Mouse (Mus musculus): ENCODE results near the gene Pax3. TPM values are rescaled to one million over a fixed set of nuclear protein-coding genes. Genes with fewer than 3 reads are reported as not detected.

Pax3 gene
- polyA plus RNA-seq, 2 experiments, result 0.54 to 0.99 TPM

- H3K9ac ChIP-seq (ENCODE audit: low read depth, low read length, severe bottlenecking), result no peak overlapping the region
- 3% methylated on average over 6 of the region's 6 CpGs for WGBS
- no peak for TF ChIP-seq POLR2A (IDR thresholded peaks at IDR 0.05; ENCODE audit: borderline replicate concordance, extremely low read depth, insufficient read depth, insufficient read length)
- H3K27ac ChIP-seq (replicated peaks; ENCODE audit: low read depth, low read length), result no peak overlapping the region
- no peak overlapping the region for H3K4me3 ChIP-seq (replicated peaks; ENCODE audit: low read length)
- no peak for ATAC-seq (ENCODE audit: low FRiP score, low read depth)
- peaks cover 9% of the 10 kb centered on the region for H3K4me1 ChIP-seq (ENCODE audit: control insufficient read depth, insufficient read depth, low read length)
- no peak overlapping the region for H3K4me2 ChIP-seq (replicated peaks; ENCODE audit: low read depth, low read length, severe bottlenecking)
- H3K27me3 ChIP-seq (ENCODE audit: control insufficient read depth, insufficient read depth, low read length), result peaks cover 97% of the 10 kb centered on the region
- DNase-seq (ENCODE audit: low spot score), result no peak
- no peaks in the 10 kb centered on the region for H3K36me3 ChIP-seq (ENCODE audit: control insufficient read depth, insufficient read depth, low read length)
- H3K9me3 ChIP-seq (ENCODE audit: control insufficient read depth, low read length), result no peaks in the 10 kb centered on the region
Measured at GRCm38 (mm10) chr1:78194381-78195047, 2.4 kb downstream of the Pax3 start.

DNA sequence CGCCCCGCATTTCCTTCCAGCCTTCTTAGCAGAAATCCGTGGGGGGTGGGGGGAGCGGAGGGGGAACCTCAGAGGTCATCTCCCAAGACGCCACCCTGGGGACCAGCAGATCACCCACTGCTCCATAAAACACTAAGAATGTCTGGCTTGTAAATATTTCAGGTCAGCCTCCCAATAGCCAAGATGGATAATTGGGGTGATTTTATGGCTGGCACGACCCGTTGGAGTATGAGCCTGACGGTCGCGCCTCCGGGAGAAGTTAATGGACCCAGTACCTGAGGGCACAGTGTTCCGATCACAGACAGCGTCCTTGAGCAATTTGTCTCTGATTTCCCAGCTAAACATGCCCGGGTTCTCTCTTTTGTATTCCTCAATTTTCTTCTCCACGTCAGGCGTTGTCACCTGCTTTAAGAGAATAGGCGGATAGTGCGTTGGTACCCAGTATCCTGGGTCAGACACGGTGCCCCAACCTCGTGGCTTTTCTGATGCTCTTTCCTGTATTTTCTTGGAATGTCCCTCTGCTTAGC lies 3.4 kb downstream of the Pax3 start:
- H3K9me3 ChIP-seq (ENCODE audit: control insufficient read depth, low read length), result no peaks in the 10 kb centered on the region
- H3K4me3 ChIP-seq (replicated peaks; ENCODE audit: low read length), result 0 out of 2 replicates have a peak overlapping the region, but pooled peaks have one; percentile 13
- H3K4me1 ChIP-seq (ENCODE audit: control insufficient read depth, insufficient read depth, low read length), result peaks cover 12% of the 10 kb centered on the region
- DNase-seq (ENCODE audit: low spot score) (no peak), ATAC-seq (ENCODE audit: low FRiP score, low read depth) (no peak)
- no peak for TF ChIP-seq POLR2A (IDR thresholded peaks at IDR 0.05; ENCODE audit: borderline replicate concordance, extremely low read depth, insufficient read depth, insufficient read length)
- H3K27ac ChIP-seq (replicated peaks; ENCODE audit: low read depth, low read length), result no peak overlapping the region
- 1% methylated on average over 20 of the region's 20 CpGs for WGBS
- H3K36me3 ChIP-seq (ENCODE audit: control insufficient read depth, insufficient read depth, low read length), result no peaks in the 10 kb centered on the region
- H3K27me3 ChIP-seq (ENCODE audit: control insufficient read depth, insufficient read depth, low read length), result peaks cover 96% of the 10 kb centered on the region
- H3K4me2 ChIP-seq (replicated peaks; ENCODE audit: low read depth, low read length, severe bottlenecking), result no peak overlapping the region
- H3K9ac ChIP-seq (ENCODE audit: low read depth, low read length, severe bottlenecking), result no peak overlapping the region

DNA sequence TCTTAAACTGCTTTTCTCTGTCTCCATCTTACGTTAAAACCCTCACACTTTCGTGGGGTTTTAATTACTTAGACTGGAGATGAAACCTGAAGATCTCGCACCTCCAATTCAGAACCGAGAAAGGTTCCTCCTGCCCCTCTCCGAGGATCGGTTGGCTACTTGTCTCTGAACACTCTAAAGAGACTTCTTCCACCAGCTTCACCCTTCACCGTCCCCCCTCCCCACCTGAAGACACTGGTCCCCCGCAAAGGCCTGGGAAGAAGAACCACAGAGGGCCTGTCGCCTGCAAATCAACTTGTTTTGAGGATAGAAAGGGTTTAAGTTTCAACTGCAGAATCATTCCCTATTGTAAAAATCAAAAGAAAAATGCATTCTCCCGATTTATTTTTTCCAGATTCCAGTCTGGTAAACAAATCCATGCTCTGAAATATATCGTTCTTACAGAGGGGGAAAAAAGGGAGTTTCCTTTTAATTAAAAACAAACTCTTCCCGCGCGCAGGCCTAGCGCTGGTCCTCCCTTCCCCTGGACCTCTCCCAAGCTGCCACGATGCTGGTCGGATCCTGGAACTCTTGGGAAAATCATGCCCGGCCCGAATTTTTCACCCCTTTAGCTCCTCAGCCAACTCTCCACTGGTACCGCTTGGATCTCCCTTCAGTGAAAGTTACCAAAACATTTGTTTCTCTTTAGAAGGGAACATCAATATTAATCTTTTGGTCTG lies 4.0 kb downstream of the Pax3 start:
- no peak overlapping the region for H3K4me3 ChIP-seq (replicated peaks; ENCODE audit: low read length)

DNA sequence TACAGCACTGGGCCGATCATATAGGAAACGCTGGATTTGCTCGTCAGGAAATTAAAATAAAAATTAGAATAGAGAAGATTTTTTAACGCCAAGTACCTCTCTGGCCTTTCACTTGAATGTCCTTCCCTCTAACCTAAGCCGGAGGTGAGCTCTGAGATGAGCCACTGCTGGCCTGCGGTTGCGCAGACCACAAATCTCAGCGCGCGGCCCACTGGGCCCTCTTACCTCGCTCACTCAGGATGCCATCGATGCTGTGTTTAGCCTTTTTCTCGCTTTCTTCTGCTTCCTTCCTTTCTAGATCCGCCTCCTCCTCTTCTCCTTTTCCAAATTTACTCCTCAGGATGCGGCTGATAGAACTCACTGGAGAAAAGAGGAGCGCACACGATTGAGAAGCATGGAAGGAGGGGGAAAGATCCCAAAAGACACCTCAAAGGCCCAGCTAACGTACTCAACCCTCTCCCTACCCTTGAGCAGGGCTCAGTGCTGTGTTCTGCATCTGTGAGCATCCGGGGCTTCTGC lies 4.7 kb downstream of the Pax3 start:
- no peak overlapping the region for H3K27ac ChIP-seq (replicated peaks; ENCODE audit: low read depth, low read length)
- H3K4me3 ChIP-seq (replicated peaks; ENCODE audit: low read length), result no peak overlapping the region
- H3K36me3 ChIP-seq (ENCODE audit: control insufficient read depth, insufficient read depth, low read length), result no peaks in the 10 kb centered on the region
- ATAC-seq (ENCODE audit: low FRiP score, low read depth), result no peak
- TF ChIP-seq POLR2A (IDR thresholded peaks at IDR 0.05; ENCODE audit: borderline replicate concordance, extremely low read depth, insufficient read depth, insufficient read length), result no peak
- H3K9me3 ChIP-seq (ENCODE audit: control insufficient read depth, low read length), result no peaks in the 10 kb centered on the region
- no peak overlapping the region for H3K9ac ChIP-seq (ENCODE audit: low read depth, low read length, severe bottlenecking)
- DNase-seq (ENCODE audit: low spot score), result no peak
- peaks cover 96% of the 10 kb centered on the region for H3K27me3 ChIP-seq (ENCODE audit: control insufficient read depth, insufficient read depth, low read length)
- no peak overlapping the region for H3K4me2 ChIP-seq (replicated peaks; ENCODE audit: low read depth, low read length, severe bottlenecking)
- 10% methylated on average over 19 of the region's 19 CpGs for WGBS
- peaks cover 12% of the 10 kb centered on the region for H3K4me1 ChIP-seq (ENCODE audit: control insufficient read depth, insufficient read depth, low read length)

More for the DNA sequence above, 4.0 kb downstream of the Pax3 start:
- Histone ChIP-seq H3K4me2 (replicated peaks; ENCODE audit: low read depth, low read length, severe bottlenecking) (no peak overlapping the region), H3K36me3 (ENCODE audit: control insufficient read depth, insufficient read depth, low read length) (no peaks in the 10 kb centered on the region), H3K27me3 (ENCODE audit: control insufficient read depth, insufficient read depth, low read length) (peaks cover 96% of the 10 kb centered on the region), H3K4me1 (ENCODE audit: control insufficient read depth, insufficient read depth, low read length) (peaks cover 12% of the 10 kb centered on the region), H3K27ac (replicated peaks; ENCODE audit: low read depth, low read length) (no peak overlapping the region), H3K9me3 (ENCODE audit: control insufficient read depth, low read length) (no peaks in the 10 kb centered on the region), H3K9ac (ENCODE audit: low read depth, low read length, severe bottlenecking) (no peak overlapping the region)
- TF ChIP-seq POLR2A (IDR thresholded peaks at IDR 0.05; ENCODE audit: borderline replicate concordance, extremely low read depth, insufficient read depth, insufficient read length), result no peak
- no peak for ATAC-seq (ENCODE audit: low FRiP score, low read depth)
- DNase-seq (ENCODE audit: low spot score), result no peak
- WGBS, result 4% methylated on average over 20 of the region's 20 CpGs

DNA sequence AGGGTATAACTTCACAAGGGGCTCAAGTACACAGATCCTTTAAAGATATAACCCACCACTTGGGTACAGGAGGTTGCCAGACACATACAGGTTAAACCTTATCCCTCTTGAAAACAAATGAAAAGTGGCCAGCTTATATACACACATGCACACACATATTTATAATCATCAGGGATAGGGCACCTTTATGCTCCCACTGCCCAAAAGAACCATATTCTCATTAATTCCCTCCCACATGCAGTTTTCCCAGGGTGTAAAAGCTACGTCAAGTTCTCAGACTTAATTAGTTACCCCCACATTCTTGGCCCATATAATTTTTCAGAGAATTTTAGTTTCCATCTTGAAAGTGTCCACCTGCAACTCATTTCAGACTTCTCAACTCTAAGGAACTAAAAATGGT lies 5.2 kb downstream of the Pax3 start:
- 36% methylated on average over 1 of the region's 1 CpGs for WGBS
- Histone ChIP-seq H3K9ac (ENCODE audit: low read depth, low read length, severe bottlenecking) (no peak overlapping the region), H3K27me3 (ENCODE audit: control insufficient read depth, insufficient read depth, low read length) (peaks cover 96% of the 10 kb centered on the region), H3K36me3 (ENCODE audit: control insufficient read depth, insufficient read depth, low read length) (no peaks in the 10 kb centered on the region), H3K27ac (replicated peaks; ENCODE audit: low read depth, low read length) (no peak overlapping the region), H3K4me3 (replicated peaks; ENCODE audit: low read length) (no peak overlapping the region), H3K4me1 (ENCODE audit: control insufficient read depth, insufficient read depth, low read length) (peaks cover 11% of the 10 kb centered on the region), H3K4me2 (replicated peaks; ENCODE audit: low read depth, low read length, severe bottlenecking) (no peak overlapping the region), H3K9me3 (ENCODE audit: control insufficient read depth, low read length) (no peaks in the 10 kb centered on the region)
- TF ChIP-seq POLR2A (IDR thresholded peaks at IDR 0.05; ENCODE audit: borderline replicate concordance, extremely low read depth, insufficient read depth, insufficient read length), result no peak
- DNase-seq (ENCODE audit: low spot score), result no peak
- ATAC-seq (ENCODE audit: low FRiP score, low read depth), result no peak

Measured in limb, embryonic 14.5 days (tissue).